Mouse (Mus musculus) stomach, postnatal 0 days (tissue): ENCODE data around the gene Smg9.

ENCODE experiments used
- CTCF ChIP-seq: IDR thresholded peaks from 2 replicates; pipeline ENCODE4 v1.5.1; 2016; ENCODE audit warnings: antibody characterized with exemption, low read depth, mild to moderate bottlenecking, moderate library complexity
- EP300 ChIP-seq: optimal IDR thresholded peaks from 2 replicates; pipeline ENCODE3; 2016; ENCODE audit warnings: antibody characterized with exemption

GRCm38 (mm10) chr7:24461376-24462051, 62.1 kb downstream of the Smg9 start:
- no peak for TF ChIP-seq CTCF
- no peak for TF ChIP-seq EP300
